Mouse (Mus musculus) spleen, adult 2 months (tissue): Measurements from ENCODE around the gene Itm2b.

Experiments used
- CTCF ChIP-seq: fragments of 200-500 bp; IDR thresholded peaks from 2 replicates; pipeline ENCODE4 v1.5.1; 2011; ENCODE audit warnings: mild to moderate bottlenecking, inconsistent platforms; ENCODE audit not compliant: insufficient read depth, insufficient read length, insufficient replicate concordance; ENCODE audit errors: extremely low read depth
- POLR2A ChIP-seq: fragments of 200-500 bp; IDR thresholded peaks from 2 replicates; pipeline ENCODE4 v1.6.1; 2011; ENCODE audit warnings: low read depth, low read length, inconsistent platforms

DNA sequence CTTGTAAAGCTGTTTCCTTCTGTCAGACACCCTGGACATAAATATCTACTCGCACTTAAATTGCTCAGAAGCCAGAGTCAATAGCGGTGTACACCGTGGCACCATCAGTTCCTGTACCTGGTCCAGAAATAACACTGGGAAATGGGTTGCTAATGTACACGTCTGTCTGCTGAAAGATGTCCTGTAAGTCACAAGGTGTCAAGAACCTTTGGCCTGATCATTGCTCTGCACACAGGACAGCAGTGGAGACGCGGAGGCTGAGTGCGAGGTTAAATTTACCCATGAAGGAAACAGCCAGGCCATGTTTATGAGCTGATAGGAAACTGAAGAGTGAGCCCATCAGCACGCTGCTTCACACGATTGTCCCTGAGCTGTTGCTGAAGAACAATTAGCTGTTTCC, 37.8 kb downstream of the Itm2b start:
- TF ChIP-seq CTCF = no peak
- TF ChIP-seq POLR2A = no peak
